Comparison of ENCODE assay signal across 9 mouse cellular contexts in the genomic region with DNA sequence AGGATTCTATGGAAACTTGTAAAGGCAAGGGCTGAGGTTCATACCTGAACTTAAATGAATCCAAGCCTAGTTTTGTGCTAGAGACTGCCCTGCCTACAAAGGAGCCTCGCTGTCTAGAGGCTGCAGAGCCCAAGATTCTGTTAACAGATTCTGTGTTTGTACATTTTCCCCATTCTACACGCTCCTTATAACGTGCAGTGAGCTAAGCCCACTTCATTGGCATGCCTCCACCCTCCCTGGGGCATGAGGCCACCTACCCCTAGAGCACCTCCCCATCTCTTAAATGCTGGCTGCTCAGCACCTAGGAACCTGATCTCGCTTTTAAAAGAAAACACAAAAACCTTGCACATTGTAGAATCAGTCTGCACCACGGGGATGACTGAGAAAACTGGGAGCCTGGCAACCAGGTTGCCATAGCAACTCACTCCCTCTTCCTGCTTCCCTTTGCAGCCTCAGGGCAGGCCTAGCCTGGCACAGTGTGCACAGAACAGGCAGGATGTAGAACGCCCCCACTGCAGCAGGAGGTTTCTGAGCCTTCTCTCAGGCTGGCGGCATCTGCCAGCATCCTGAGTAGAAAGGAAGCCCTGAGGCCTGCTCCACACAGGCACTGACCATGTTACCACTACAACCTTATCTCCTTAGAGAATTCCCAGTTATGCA.
DNase-seq lines count a peak whose midpoint lies in the region; ATAC-seq and TF ChIP-seq lines count a peak whose summit lies in the region.
"Had no signal": no experiment of that assay in that cellular context is flagged by ENCODE, and none has a peak within 500 bp of the region (broad histone marks: within the 10 kb centered on the region; RNA-seq: fewer than 3 reads in every experiment).

No protein-coding gene starts in this region.

- no peak overlapping the region for H3K9ac ChIP-seq in kidney, postnatal 0 days (ENCODE audit: low read depth, low read length)
- peak overlapping the region; percentile 51 for H3K9ac ChIP-seq in forebrain, embryonic 14.5 days (ENCODE audit: low read length)

- no peak overlapping the region for H3K4me2 ChIP-seq in kidney, postnatal 0 days (ENCODE audit: low read length)
- H3K4me2 ChIP-seq in forebrain, embryonic 14.5 days (ENCODE audit: low read length), result peak overlapping the region; percentile 36

- no peak overlapping the region for H3K4me3 ChIP-seq in kidney, postnatal 0 days (replicated peaks; ENCODE audit: low read depth, low read length)
- no peak overlapping the region for H3K4me3 ChIP-seq in forebrain, embryonic 14.5 days (ENCODE audit: low read depth, low read length)
- no peak overlapping the region for H3K4me3 ChIP-seq in thymus, adult 2 months (ENCODE audit: control insufficient read depth, insufficient read depth, low read length)
- H3K4me3 ChIP-seq: erythroblast, embryonic 14.5 days had no signal

- H3K27me3 ChIP-seq in kidney, postnatal 0 days (ENCODE audit: insufficient read depth, low read length), result no peaks in the 10 kb centered on the region
- H3K27me3 ChIP-seq in forebrain, embryonic 14.5 days (replicated peaks; ENCODE audit: control insufficient read depth, insufficient read depth, low read length), result no peaks in the 10 kb centered on the region
- no peaks in the 10 kb centered on the region for H3K27me3 ChIP-seq in thymus, adult 2 months (ENCODE audit: control insufficient read depth, insufficient read depth, low read length)

- TF ChIP-seq CTCF in kidney, postnatal 0 days (IDR thresholded peaks at IDR 0.05; ENCODE audit: low read depth), result no peak
- no peak for TF ChIP-seq CTCF in thymus, adult 2 months (IDR thresholded peaks at IDR 0.05; ENCODE audit: borderline replicate concordance, control insufficient read depth, extremely low read depth, insufficient read depth, low read length, poor library complexity)

- 45% methylated on average over 7 of the region's 7 CpGs for WGBS in kidney, postnatal 0 days
- 3% methylated on average over 7 of the region's 7 CpGs for WGBS in forebrain, embryonic 14.5 days
- 53% methylated on average over 7 of the region's 7 CpGs for WGBS in thymus, adult 2 months

- no peak overlapping the region for H3K27ac ChIP-seq in kidney, postnatal 0 days
- peak overlapping the region; percentile 94 for H3K27ac ChIP-seq in forebrain, embryonic 14.5 days (ENCODE audit: low read depth, low read length)
- no peak overlapping the region for H3K27ac ChIP-seq in thymus, adult 2 months (ENCODE audit: control insufficient read depth, insufficient read depth, low read length)

- DNase-seq in kidney, postnatal 0 days (ENCODE audit: low spot score), result peak; percentile 3
- DNase-seq in kidney, adult 9 months, result no peak
- DNase-seq in forebrain, embryonic 14.5 days (ENCODE audit: low spot score), result peak; percentile 98
- peak; percentile 71 to 76 for DNase-seq in layer of hippocampus, postnatal 25 days (ENCODE audit: extremely low spot score in 1 of 2, low spot score in 1 of 2)
- DNase-seq in neural tube, embryonic 10.5 days (ENCODE audit: extremely low spot score, low spot score), result peak; percentile 60
- DNase-seq in thymus, adult 2 months, result no peak
- DNase-seq in spleen, postnatal 36 days (ENCODE audit: low spot score in 2 of 2), result no peak

- no peaks in the 10 kb centered on the region for H3K9me3 ChIP-seq in kidney, postnatal 0 days (replicated peaks; ENCODE audit: low read length)
- no peaks in the 10 kb centered on the region for H3K9me3 ChIP-seq in forebrain, embryonic 14.5 days (replicated peaks; ENCODE audit: control insufficient read depth, low read length)

- no peaks in the 10 kb centered on the region for H3K4me1 ChIP-seq in kidney, postnatal 0 days (replicated peaks; ENCODE audit: insufficient read depth, low read length)
- H3K4me1 ChIP-seq in forebrain, embryonic 14.5 days (ENCODE audit: control insufficient read depth, insufficient read depth, low read length), result peaks cover 24% of the 10 kb centered on the region
- no peaks in the 10 kb centered on the region for H3K4me1 ChIP-seq in thymus, adult 2 months (replicated peaks; ENCODE audit: control insufficient read depth, insufficient read depth, low read length)

- no peak for ATAC-seq in kidney, postnatal 0 days (replicated peaks; ENCODE audit: low FRiP score, low read depth)
- ATAC-seq in forebrain, embryonic 14.5 days, result peak; percentile 99
- no peak for ATAC-seq in megakaryocyte progenitor cell, adult 5-6 weeks (replicated peaks; ENCODE audit: poor library complexity)

- no peak for TF ChIP-seq POLR2A in thymus, adult 2 months (IDR thresholded peaks at IDR 0.05; ENCODE audit: control insufficient read depth, extremely low read depth, insufficient read depth, low read length, poor library complexity)

- H3K36me3 ChIP-seq in kidney, postnatal 0 days (ENCODE audit: insufficient read depth, low read length), result no peaks in the 10 kb centered on the region
- H3K36me3 ChIP-seq in forebrain, embryonic 14.5 days (ENCODE audit: control insufficient read depth, insufficient read depth, low read length), result peaks cover 3% of the 10 kb centered on the region; the same call in 1 of the 2 replicates
- no peaks in the 10 kb centered on the region for H3K36me3 ChIP-seq in thymus, adult 2 months (ENCODE audit: control insufficient read depth, insufficient read depth, low read length)

Comparison
In these comparisons a context has a peak if more than half of its experiments do, and no peak if none do; other contexts are left out.
1. DNase-seq: peak in kidney, postnatal 0 days (single experiment), forebrain, embryonic 14.5 days (single experiment), layer of hippocampus, postnatal 25 days (2 of 2) and neural tube, embryonic 10.5 days (single experiment); none in kidney, adult 9 months (single experiment), thymus, adult 2 months (single experiment) and spleen, postnatal 36 days (0 of 2).